Mouse (Mus musculus): ENCODE measurements around the gene Foxo3. TPM values are rescaled to one million over a fixed set of nuclear protein-coding genes. Genes with fewer than 3 reads are reported as not detected.

Foxo3 gene
- polyA plus RNA-seq, 1 experiment = 13.4 TPM

- DNase-seq (ENCODE audit: low read depth, low spot score) = no peak
- WGBS = 60% methylated on average over 5 of the region's 5 CpGs
Observed at GRCm38 (mm10) chr10:42144788-42145187, 131.8 kb downstream of the Foxo3 start.

DNA sequence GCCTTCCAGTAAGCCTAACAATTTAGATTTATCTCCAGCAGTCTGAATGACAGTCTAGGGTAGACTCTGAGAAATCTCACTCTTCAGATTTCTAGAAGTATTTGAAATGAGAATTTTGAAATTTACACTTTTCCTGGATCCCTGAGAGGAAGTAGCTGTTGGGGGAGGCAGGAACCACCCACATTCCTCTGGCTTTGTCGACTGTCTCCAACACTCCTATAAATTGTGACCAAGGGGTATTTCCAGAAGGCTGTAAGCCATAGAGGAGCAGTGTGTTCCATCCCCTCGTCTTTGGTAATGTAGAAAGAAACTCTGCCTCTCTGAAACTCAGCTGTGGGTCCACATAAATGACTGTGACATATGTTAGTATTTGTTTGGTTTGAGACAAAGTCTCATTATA, 132.4 kb downstream of the Foxo3 start:
- DNase-seq (ENCODE audit: low read depth, low spot score) = no peak
- 23% methylated on average over 2 of the region's 2 CpGs for WGBS

GRCm38 (mm10) chr10:42142791-42143190, 133.8 kb downstream of the Foxo3 start:
- no peak for DNase-seq (ENCODE audit: low read depth, low spot score)
- WGBS = 86% methylated on average over 1 of the region's 1 CpGs

- 72% methylated on average over 9 of the region's 9 CpGs for WGBS
- DNase-seq (ENCODE audit: low read depth, low spot score) = no peak
Observed at GRCm38 (mm10) chr10:42142081-42142480, 134.5 kb downstream of the Foxo3 start.

- no peak for DNase-seq (ENCODE audit: low read depth, low spot score)
- WGBS = 60% methylated on average over 1 of the region's 1 CpGs
Observed at GRCm38 (mm10) chr10:42139749-42140148, 136.8 kb downstream of the Foxo3 start.

GRCm38 (mm10) chr10:42134759-42135702, 141.5 kb downstream of the Foxo3 start:
- 63% methylated on average over 14 of the region's 14 CpGs for WGBS
- no peak for DNase-seq (ENCODE audit: low read depth, low spot score)

Other genes with a start within 250 kb of the Foxo3 start
- gene Afg1l, start 201.8 kb upstream of the Foxo3 start, polyA plus RNA-seq (2012; rRNA removed) = 6.7 and 7.3 TPM in 2 replicates
- gene Snx3, start 225.3 kb upstream of the Foxo3 start, polyA plus RNA-seq (2012; rRNA removed) = 237 and 264 TPM in 2 replicates

Measured in large intestine, adult 2 months (tissue).